Mouse (Mus musculus) brain, embryonic 14.5 days (tissue): Measurements from ENCODE around the gene Dmkn. TPM values are rescaled to one million over a fixed set of nuclear protein-coding genes. Genes with fewer than 3 reads are reported as not detected.

Experiments used
- DNase-seq: peaks from one replicate; pipeline ENCODE4 v3.0.0-alpha.2; 2011; ENCODE audit warnings: low read depth
- CTCF ChIP-seq: fragments of 200-500 bp; IDR thresholded peaks from 2 replicates; pipeline ENCODE4 v1.5.1; 2012; ENCODE audit warnings: inconsistent platforms, mild to moderate bottlenecking, moderate library complexity, borderline replicate concordance; ENCODE audit not compliant: insufficient read depth, insufficient read length; ENCODE audit errors: extremely low read depth
- POLR2A ChIP-seq: fragments of 200-500 bp; IDR thresholded peaks from 2 replicates; pipeline ENCODE4 v1.6.1; 2012; ENCODE audit warnings: mild to moderate bottlenecking, inconsistent platforms, borderline replicate concordance; ENCODE audit not compliant: poor library complexity, insufficient read depth, insufficient read length, severe bottlenecking; ENCODE audit errors: extremely low read depth
- polyA plus RNA-seq: library from polyadenylated mRNA; depleted of rRNA; stranded (reverse); fragments of >200 nt; gene quantifications from 2 replicates; pipeline ENCODE4 v1.2.3, GENCODE M21; 2012

The Dmkn gene
- polyA plus RNA-seq, 1 experiment: 3.5 TPM

DNA sequence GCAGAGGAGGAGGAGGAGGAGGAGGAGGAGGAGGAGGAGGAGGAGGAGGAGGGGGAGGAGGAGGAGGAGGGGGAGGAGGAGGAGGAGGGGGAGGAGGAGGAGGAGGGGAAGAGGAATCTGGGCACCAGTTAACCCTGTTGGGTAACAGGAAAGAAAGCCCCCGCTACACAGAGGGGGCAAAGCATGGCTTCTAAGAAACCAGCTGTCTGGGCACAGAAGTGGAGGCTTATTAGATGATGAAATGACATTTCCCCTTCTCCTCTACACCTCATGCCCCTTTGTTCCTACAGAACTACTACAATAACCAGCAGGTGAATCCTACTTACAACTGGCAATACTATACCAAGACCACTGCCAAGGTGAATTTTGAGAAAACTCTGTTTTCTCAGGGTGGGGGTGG lies 14.4 kb downstream of the Dmkn start:
- no peak for DNase-seq
- no peak for TF ChIP-seq CTCF
- TF ChIP-seq POLR2A: no peak

DNA sequence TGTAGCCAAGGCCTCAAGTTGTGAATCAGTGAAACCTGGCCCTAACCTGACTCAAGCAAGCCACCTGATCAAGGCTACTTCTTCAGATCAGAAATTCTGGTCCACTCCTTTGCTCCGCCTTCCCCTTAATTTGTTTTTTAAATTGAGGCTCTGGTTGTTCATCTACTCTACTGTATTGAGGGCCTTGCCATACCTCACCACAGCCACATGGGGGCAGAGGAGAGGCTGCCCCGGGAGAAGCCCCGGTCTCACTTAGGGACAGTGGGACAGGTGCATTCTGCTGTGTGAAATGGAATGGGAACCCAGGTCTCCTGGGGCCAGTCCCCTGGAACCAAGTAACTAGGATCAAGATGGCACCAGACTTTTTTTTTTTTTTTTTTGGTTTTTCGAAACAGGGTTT lies 18.2 kb downstream of the Dmkn start:
- DNase-seq: no peak
- TF ChIP-seq CTCF: peak; percentile 44; the same call in 1 of the 2 replicates
- TF ChIP-seq POLR2A: no peak

DNA sequence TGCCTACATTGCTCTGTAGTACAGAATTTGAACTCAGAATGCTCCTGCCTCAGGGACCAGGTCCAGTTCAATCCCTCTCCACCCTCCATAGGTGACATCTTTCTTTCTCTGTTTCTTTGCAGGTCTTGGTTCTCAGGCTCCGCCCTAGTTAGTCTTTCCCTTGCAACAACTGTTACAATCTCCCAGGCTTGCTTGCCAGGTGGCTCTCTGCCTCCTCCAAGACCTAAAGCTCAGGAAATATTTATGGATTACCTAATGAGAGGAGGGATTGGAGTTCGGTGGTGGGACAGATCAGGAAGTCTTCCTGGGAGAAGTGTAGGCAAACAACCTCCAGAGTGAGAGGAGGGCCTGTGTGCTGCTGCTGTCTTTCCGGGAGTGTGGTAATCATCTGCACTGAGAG lies 19.1 kb downstream of the Dmkn start:
- DNase-seq: no peak
- no peak for TF ChIP-seq POLR2A
- TF ChIP-seq CTCF: no peak

DNA sequence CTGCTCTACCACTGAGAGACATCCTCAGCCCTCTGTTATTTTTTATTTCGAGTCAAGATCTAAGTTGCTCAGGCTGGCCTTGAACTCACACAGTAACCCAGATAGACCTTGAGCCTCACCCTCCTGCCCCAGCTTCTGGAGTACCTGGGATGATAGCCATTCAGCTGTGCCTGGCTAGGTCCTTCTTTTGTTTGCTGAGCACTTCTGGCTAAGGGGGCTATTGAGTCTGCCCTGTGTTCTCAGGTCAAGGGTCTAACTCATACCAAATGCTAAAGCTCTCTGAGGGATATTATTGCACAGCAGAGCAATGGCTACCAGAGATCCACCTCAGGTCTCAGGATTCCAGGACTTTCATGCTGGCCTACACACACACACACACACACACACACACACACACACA lies 21.6 kb downstream of the Dmkn start:
- TF ChIP-seq CTCF: no peak
- TF ChIP-seq POLR2A: no peak
- no peak for DNase-seq

DNA sequence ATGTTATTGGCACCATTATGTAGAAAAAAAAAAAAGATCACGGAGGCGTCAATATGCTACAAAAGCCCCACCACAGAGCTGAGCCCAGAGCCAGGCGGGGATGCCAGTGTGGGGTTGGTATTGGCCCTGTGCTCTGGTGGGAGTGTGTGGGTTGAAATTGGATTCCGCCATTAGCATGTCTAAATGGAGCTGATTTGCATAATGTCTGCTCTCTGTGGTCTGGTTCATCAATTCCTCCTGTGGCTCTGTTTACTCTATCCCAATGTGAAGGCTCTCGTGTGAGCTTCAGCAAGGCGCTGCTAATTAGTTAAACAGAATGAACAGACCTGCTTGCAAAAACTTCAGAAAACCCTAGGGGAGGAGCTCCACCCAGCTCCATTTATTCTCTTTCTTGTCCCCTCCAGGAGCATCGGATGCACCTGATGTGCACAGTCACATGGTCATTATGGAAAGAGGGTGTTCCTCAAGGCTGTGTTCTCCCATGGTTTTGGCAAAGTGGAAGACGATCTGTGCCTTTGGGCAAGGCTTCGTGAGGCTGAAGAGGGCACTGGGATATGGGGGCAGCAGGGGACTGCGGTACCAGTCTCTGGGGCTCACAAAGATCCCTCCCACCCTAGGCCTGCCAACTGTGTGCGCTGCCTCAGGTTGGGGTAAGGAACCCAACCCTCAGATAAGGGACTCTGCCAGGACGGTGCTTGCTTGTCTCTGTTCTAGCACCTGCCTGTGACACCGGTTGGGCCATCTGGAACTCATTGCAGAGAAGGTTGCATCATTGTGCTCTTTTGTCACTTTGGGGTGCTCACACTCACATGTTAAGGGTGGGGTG lies 22.4 kb downstream of the Dmkn start:
- TF ChIP-seq POLR2A: no peak
- TF ChIP-seq CTCF: no peak
- peak; percentile 82 for DNase-seq

DNA sequence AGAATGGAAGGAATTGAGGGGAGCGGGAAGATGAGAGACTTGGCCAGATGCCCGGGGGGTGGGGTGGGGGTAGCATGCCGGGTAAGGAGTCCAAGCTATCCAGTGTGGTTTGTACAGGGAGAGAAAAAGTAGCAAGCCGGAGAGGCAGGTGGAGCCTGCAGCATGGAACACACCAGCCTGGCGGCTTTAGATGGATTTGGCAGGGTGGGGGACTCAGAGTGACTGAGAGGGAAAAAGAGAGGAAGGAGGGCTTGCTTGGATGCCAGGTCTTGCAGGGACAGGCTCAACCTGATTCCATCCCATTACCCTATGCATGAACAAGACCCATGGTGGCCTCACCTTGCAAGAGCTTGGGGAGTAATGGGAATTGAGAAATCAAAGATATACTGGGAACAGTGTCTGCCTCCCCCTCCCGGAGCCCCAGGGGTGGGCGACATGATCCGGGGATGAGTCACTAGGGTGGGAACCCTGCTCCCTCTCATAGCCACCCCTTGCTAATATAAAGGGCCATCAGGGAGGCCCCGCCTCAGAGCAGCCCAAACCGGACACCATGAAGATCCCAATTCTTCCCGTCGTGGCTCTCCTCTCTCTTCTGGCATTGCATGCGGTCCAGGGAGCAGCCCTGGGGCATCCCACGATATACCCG lies 23.9 kb downstream of the Dmkn start, which contains the start of gene Krtdap:
Gene Krtdap, plus strand, starts transcription at position 520 of the 646 bp plus-strand sequence.
- TF ChIP-seq CTCF (no peak), POLR2A (no peak)
- no peak for DNase-seq

DNA sequence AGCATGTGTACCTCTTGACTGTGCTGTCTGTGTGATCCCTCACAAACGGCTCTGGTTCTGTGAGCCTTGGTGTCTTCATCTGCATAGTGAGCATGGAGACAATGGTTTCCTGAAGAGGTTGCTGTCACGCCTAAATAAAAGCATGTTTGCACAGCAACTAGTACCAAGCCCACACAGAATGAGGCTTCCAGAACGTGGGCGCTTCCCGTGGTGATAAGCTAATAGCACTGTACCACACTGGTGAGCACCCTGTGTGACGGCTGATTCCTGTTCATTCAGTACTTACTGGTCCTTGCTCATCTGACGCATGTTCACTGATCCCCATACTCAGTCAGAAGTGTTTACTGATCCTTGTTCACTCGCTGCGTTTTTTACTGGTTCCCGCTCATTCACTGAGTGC lies 26.6 kb downstream of the Dmkn start:
- no peak for TF ChIP-seq POLR2A
- no peak for TF ChIP-seq CTCF
- no peak for DNase-seq

DNA sequence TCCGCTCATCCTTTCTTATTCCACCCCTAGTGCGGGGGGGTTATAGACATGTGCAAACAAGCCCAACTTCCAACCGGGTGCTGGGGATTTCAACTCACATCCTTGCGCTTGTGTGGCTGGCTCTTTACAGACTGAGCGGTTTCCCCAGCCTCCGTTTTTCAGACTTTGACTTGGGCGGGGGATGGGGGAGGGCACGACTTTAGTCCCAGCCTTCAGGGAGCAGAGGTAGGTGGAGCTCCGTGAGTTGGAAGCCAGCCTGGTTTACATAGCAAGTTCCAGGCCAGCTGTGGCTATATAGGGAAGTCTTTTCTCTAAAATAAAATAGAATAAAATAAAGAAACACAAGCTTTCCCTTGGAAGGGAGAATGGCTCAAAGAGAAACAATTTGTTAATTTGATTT lies 28.4 kb downstream of the Dmkn start:
- no peak for DNase-seq
- no peak for TF ChIP-seq POLR2A

DNA sequence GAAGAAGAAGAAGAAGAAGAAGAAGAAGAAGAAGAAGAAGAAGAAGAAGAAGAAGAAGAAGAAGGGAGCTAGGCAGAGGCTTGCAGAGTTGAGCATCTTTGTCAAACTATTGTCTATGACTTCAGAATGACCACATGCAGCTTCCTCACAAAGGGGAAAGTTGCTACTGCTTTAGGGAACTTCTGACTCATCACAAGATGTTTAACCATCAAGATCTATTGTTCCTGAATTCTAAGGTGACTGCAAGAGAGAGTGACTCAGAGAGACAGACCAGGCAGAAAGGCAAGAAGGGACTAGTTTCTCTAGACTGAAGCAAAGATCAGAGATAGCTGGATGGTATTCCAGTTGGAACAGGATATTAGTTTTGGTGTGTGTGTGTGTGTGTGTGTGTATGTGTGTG lies 31.4 kb downstream of the Dmkn start:
- TF ChIP-seq POLR2A (no peak), CTCF (no peak)
- DNase-seq: no peak

DNA sequence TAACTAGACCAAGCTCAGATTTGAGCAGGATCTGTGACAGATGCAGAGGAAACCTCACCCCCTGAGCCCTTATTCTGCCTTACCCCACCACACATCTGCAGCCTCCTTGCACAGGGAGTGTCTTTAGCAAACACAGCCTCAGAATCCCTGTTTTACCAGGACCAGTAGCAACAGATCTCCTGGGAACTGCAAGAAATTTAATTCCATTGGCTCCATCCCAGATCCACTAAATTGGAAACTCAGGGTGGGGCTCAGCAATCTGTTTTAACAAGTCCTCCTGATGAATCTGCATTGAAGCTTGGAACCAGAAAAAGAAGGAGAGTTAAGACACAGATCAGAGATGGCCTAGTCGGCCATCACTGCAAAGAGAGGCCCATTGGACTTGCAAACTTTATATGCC lies 33.2 kb downstream of the Dmkn start:
- TF ChIP-seq POLR2A: no peak
- no peak for DNase-seq

DNA sequence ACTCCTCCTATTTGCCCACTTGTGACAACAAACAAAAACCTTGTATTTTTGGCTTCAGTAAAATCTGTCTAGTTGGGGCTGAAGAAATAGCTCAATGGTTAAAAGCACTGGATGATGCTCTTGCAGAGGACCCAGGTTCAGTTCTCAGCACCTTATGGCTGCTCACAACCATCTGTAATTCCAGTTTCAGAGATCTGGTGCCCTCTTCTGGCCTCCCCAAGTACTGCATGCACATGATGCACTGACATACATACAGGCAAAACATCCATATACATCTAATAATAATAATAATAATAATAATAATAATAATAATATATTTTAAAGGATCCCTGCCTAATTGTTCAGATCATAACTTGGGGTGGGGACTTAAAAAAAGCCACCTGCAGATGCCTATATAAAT lies 37.1 kb downstream of the Dmkn start:
- DNase-seq: no peak
- TF ChIP-seq POLR2A (no peak), CTCF (no peak)

DNA sequence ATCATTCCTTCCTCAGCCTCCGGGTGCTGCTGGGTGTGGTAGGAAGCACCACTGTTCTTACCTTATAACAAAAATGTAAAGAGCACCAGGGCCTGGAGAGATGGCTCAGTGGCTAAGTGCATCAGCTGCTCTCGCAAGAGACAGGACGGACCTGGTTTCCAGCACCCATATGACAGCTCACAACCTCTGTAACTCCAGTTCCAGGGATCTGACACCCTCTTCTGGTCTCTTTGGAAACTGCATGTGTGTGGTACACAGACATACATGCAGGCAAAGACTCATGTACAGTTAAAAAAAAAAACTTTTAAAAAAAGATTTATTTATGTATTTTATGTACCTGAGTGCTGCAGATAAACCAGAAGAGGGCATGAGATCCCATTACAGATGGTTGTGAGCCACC lies 39.7 kb downstream of the Dmkn start:
- no peak for DNase-seq
- TF ChIP-seq CTCF (no peak), POLR2A (no peak)
